27 mouse cellular contexts compared by ENCODE assay signal in the genomic region with DNA sequence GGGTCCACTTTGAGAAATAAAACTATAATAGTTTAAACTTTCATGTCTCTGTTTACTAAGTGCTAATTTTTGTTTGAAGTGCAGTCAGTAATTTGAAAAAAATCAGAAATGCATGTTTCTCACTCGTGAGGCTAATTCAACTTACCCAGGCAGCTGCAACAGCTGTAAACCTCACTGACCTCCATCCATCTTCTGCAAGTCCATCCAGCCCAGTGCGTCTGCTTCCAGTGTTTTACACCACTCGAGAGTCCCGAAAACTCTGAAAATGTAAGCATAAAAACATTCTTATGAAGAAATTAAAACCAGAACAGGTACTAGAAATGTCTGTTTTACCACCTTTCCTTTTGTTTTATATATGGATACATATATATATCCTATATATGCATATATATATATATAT.
"Had no signal": no experiment of that assay in that cellular context is flagged by ENCODE, and none has a peak within 500 bp of the region (broad histone marks: within the 10 kb centered on the region; RNA-seq: fewer than 3 reads in every experiment).

No protein-coding gene starts in this region.

- H3K4me2 ChIP-seq: embryonic facial prominence, embryonic 12.5 days; embryonic facial prominence, embryonic 13.5 days; embryonic facial prominence, embryonic 15.5 days; forebrain, embryonic 12.5 days; forebrain, embryonic 13.5 days; forebrain, embryonic 15.5 days had no signal

- H3K9me3 ChIP-seq: embryonic facial prominence, embryonic 12.5 days; embryonic facial prominence, embryonic 15.5 days; forebrain, embryonic 12.5 days; forebrain, embryonic 13.5 days; forebrain, embryonic 15.5 days had no signal

- H3K9ac ChIP-seq: embryonic facial prominence, embryonic 12.5 days; embryonic facial prominence, embryonic 13.5 days; embryonic facial prominence, embryonic 15.5 days; forebrain, embryonic 12.5 days; forebrain, embryonic 13.5 days; forebrain, embryonic 15.5 days; forebrain, postnatal 0 days had no signal

- H3K27me3 ChIP-seq: embryonic facial prominence, embryonic 12.5 days; embryonic facial prominence, embryonic 13.5 days; embryonic facial prominence, embryonic 15.5 days; forebrain, embryonic 12.5 days; forebrain, embryonic 13.5 days; forebrain, embryonic 15.5 days had no signal

- H3K4me1 ChIP-seq: embryonic facial prominence, embryonic 12.5 days; embryonic facial prominence, embryonic 13.5 days; embryonic facial prominence, embryonic 15.5 days; forebrain, embryonic 13.5 days; forebrain, embryonic 15.5 days had no signal

- DNase-seq: cerebellum, adult 18-20 months; cerebellum, adult 2 months; cerebellum, adult 8-10 months; cerebellum, adult 9-10 months; cerebellum, adult 9-11 months; cerebellum, postnatal 10 days; cerebellum, postnatal 14 days; cerebellum, postnatal 25 days; cerebellum, postnatal 36 days; embryo, embryonic 11 days; forebrain, postnatal 0 days; gastrocnemius, adult 2 months; gastrocnemius, postnatal 10 days; gastrocnemius, postnatal 14 days; gastrocnemius, postnatal 25 days; gastrocnemius, postnatal 36 days had no signal

- H3K4me3 ChIP-seq: embryonic facial prominence, embryonic 10.5 days; embryonic facial prominence, embryonic 12.5 days; embryonic facial prominence, embryonic 13.5 days; embryonic facial prominence, embryonic 15.5 days; erythroblast, embryonic 14.5 days; forebrain, embryonic 10.5 days; forebrain, embryonic 12.5 days; forebrain, embryonic 13.5 days; forebrain, embryonic 15.5 days; gastrocnemius, adult 2 months had no signal

- H3K27ac ChIP-seq: embryonic facial prominence, embryonic 10.5 days; embryonic facial prominence, embryonic 12.5 days; embryonic facial prominence, embryonic 13.5 days; embryonic facial prominence, embryonic 15.5 days; forebrain, embryonic 10.5 days; forebrain, embryonic 12.5 days; forebrain, embryonic 13.5 days; forebrain, embryonic 15.5 days; gastrocnemius, adult 2 months had no signal

- ATAC-seq: forebrain, embryonic 13.5 days; forebrain, embryonic 14.5 days; forebrain, embryonic 15.5 days; forebrain, embryonic 16.5 days; forebrain, postnatal 0 days had no signal
